Mouse (Mus musculus) R1 (cell line): ENCODE data around the gene Nudt4.
A peak's percentile ranks its signal among the peaks of the same experiment; 100 is the strongest.

Source experiments
- DNase-seq: peaks from one replicate; pipeline ENCODE4 v3.0.0-alpha.2; 2018; ENCODE audit warnings: low read depth, low spot score

Nudt4 gene

GRCm38 (mm10) chr10:95501033-95501432 lies 62.9 kb downstream of the Nudt4 start:
- DNase-seq: peak; percentile 33
